Mouse (Mus musculus) c-Kit-positive CD71-positive TER-119-negative erythroid progenitor cells, embryonic 14.5 days (primary cell): Measurements from ENCODE around the gene Tstd3.
A peak's percentile ranks its signal among the peaks of the same experiment; 100 is the strongest.

ENCODE experiments used
- DNase-seq: peaks from one replicate; pipeline ENCODE4 v3.0.0-alpha.2; 2013; ENCODE audit warnings: low read depth

The Tstd3 gene

GRCm38 (mm10) chr4:21766863-21767304, at the start of gene Tstd3, which contains the start of gene Usp45:
TSS of gene Tstd3 (minus strand) at chr4:21767212.
TSS of gene Usp45 (plus strand) at chr4:21767156.
- DNase-seq = no peak

DNA sequence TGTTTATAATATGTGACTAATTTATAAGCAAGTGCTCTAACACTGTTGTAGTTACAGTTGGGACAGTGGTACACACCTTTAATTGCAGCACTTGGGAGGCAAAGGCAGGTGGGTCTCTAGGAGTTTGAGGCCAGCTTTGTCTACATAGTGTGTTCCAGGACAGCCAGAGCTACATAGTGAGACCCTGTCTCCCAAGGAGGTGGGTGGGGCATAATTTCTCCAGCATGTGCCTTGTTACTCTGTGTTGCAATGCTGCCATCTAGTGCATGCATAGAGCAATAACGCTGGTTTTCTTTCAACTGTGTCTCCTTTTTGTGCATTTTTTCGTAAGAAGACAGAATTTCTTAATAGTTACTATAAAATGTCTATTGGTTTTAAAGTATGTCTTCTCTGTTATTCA, 47.0 kb upstream of the Tstd3 start:
- DNase-seq = peak; percentile 50

DNA sequence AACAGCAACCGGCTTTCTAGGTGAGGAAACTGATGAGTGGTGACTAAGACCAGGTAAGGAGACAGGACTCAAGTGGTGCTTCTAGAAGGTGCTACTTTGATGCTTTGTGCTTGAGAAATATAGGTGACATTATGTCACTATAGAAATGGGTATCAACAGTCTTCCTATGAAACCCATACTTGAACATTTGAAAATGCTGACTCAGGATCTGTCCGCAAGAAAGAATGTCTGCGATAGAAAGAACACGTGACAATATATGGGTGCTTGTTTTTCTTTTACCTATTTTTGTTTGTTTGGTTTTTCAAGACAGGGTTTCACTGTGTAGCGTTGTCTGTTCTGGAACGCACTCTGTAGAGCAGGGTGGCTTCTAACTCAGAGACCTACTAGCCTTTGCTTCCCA, 45.6 kb upstream of the Tstd3 start:
- DNase-seq = no peak

- DNase-seq = no peak
These were observed 43.6 kb upstream of the Tstd3 start for GRCm38 (mm10) chr4:21810608-21811007.

GRCm38 (mm10) chr4:21807204-21807603, 40.2 kb upstream of the Tstd3 start:
- no peak for DNase-seq

- no peak for DNase-seq
These were observed 34.6 kb upstream of the Tstd3 start for GRCm38 (mm10) chr4:21801620-21802019.

- DNase-seq = no peak
These were observed 34.0 kb upstream of the Tstd3 start for GRCm38 (mm10) chr4:21801013-21801412.

DNA sequence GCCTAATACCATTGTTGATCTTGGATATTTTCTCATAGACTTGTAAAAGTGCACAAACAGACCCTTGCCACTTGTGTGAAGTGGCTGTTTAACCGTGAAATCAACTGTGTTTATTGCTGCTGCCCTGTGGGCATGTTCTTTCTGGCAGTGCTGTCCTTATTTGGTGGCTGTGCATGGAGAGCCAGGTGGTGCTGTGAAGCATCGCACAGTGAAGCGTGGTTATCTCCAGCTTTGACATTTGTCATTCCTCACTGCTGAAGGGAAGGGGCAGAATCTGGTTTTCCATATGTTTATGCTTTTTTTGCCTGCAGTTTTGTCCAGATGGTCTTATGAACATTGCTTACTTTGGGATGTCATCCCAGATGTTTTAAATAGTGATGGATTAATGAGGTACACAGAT, 26.6 kb upstream of the Tstd3 start:
- DNase-seq = no peak

GRCm38 (mm10) chr4:21789836-21790235, 22.8 kb upstream of the Tstd3 start:
- DNase-seq = no peak

DNA sequence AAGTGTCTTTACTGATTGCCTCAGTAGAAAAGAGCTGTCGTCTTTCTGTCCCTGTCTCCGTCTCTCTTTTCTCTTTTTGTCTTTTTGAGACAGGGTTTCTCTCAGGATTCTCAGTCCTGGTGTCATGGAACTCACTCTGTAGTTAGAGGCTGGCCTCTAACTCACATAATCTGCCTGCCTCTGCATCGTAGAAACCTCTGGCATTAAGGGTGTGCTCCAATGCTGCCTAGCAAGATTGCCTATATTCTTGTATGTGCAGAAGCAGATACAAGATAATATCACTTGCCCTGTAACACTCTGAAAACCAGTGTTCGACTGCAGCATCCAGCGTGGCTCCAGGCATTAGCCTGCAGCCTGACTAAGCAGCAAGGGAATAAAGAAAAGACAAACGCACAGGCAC, 21.9 kb upstream of the Tstd3 start:
- no peak for DNase-seq

DNA sequence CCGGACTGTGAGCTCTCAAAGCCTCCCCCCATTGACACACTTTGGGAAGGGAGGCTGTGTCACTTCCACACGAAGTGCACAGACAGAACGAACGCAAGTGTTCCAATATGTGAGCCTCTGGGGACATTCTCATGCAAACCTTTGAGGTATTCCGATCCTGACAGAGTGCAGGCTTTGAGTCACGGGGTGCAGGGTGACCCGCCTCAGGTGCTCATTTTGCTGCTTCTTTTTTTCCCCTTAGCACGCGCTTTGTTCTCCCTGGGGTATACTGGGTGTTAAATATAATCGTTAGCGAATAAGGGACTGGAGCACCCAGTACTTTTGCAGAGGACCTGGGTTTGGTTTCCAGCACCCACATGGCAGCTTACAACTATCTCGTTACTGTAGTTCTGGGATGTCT, 19.3 kb upstream of the Tstd3 start:
- DNase-seq = no peak

DNA sequence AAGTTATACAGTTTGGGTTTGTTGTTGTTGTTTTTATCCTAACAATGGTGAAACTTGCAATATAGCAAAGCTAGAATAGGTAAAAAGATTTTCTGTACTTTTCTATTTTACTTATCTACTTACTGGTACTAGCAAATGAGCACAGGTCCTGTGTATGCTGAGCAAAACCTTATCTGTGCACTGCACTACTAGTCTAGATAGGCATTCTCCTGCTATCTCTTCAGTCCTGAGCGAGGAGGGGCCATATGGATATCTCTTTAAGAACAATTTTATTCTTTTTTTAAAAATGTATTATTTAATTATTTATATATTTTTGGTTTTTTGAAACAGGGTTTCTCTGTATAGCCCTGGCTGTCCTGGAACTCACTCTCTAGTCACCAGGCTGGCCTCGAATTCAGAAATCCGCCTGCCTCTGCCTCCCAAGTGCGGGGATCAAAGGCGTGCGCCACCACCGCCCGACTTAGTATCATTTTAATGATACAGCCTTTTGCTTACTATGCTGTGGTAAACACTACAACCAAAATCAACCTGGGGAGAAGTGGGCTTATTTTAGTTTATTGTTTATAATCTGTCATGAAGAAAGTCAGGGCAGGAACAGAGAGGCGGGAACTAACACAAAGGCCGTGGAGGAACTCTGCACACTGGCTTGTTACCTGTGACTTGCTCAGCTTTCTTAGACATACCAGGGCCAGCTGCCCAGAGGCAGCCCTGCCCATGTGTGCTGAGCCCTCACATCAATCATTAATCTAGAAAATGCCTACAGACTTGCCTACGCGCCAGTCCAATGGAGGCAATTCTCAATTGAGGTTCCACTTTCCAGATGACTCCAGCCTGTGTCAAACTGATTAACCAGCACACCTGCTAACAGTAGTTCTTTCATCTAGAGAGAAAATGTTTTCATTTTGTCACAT, 14.1 kb upstream of the Tstd3 start:
- DNase-seq = no peak

DNA sequence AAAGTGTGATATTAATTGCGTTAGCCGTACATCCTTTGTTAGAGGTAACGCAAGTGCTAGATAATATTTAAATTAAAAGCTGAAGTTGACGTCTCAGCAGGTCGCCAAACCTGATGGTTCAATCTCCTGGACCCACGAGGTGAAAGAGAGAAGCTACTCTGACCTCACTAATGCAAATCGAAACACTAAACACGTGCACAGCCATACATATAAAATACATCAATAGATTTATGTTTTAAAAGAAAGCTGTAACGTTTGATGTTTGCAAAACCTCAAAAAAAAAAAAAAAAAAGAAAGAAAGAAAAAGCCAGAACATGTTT, 9.9 kb upstream of the Tstd3 start:
- no peak for DNase-seq

GRCm38 (mm10) chr4:21776091-21776945, 9.3 kb upstream of the Tstd3 start:
- DNase-seq = peak; percentile 82

DNA sequence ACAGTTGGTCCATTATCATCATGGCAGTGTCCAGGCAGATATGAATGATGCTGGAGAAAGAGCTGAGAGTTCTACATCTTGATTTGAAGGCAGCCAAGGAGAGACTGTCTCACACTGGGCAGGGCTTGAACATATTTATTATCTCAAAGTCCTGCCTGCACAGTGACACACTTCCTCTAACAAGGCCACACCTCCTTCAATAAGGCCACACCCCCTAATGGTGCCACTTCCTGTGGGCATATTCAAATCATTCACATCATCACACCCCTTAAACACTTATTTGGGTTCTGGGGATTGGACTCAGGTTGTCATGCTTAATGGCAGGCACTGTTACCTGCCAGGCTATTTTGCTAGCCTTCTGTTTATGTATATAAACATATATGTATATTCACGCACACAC, 5.3 kb upstream of the Tstd3 start:
- no peak for DNase-seq

DNA sequence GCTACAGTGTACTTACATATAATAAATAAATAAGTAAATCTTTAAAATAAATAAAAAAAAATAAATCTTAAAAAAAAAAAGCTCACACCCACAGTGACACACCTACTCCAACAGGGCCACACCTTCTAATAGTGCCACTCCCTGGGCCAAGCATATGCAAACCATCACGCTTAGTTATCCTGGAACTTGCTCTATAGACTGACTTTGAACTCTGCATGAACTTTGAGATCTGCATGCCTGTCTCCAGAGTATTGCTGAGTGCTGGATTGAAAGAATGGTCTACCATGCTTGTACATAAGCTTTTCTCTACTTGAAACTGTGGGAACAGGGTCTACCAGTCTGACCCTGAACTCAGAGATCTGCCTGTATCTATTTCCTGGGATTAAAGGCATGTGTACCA, 4.1 kb upstream of the Tstd3 start:
- DNase-seq = no peak

- no peak for DNase-seq
These were observed 695 bp downstream of the Tstd3 start for GRCm38 (mm10) chr4:21766171-21766862.

DNA sequence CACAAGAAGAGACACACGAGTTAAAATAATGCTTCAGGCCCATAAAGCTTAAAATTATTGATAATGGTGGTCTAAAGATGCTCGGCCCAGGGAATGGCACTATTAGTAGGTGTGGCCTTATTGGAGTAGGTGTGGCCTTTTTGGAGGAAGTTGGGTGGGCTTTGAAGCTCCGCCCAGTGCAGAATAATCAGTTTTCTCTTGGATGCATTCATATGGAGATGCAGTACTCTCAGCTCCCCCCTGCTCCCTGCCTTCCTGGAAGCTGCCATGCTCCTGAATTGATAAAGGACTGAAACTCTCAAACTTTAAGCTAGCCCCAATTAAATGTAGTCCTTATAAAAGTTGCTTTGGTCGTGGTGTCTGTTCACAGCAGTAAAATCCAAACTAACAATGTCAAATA, 3.2 kb downstream of the Tstd3 start:
- DNase-seq = no peak

GRCm38 (mm10) chr4:21761416-21762160, 5.4 kb downstream of the Tstd3 start:
- DNase-seq = no peak

DNA sequence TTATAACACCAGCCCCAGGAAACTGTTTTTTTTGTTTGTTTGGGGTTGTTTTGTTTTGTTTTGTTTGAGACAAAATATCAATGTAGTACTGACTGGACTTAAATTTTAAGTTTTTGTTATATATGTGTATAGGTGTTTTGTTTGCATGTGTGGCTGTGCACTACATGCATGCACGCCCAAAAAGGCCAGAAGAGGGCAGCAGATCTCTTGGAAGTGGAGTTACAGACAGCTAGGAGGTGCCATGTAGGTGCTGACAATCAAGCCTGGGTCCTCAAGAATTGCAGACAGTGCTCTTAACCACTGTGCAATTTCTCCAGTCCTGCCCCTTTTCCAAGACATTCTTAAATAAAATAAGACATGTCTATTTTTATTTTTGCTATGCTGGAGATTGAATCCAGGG, 8.2 kb downstream of the Tstd3 start:
- DNase-seq = no peak

DNA sequence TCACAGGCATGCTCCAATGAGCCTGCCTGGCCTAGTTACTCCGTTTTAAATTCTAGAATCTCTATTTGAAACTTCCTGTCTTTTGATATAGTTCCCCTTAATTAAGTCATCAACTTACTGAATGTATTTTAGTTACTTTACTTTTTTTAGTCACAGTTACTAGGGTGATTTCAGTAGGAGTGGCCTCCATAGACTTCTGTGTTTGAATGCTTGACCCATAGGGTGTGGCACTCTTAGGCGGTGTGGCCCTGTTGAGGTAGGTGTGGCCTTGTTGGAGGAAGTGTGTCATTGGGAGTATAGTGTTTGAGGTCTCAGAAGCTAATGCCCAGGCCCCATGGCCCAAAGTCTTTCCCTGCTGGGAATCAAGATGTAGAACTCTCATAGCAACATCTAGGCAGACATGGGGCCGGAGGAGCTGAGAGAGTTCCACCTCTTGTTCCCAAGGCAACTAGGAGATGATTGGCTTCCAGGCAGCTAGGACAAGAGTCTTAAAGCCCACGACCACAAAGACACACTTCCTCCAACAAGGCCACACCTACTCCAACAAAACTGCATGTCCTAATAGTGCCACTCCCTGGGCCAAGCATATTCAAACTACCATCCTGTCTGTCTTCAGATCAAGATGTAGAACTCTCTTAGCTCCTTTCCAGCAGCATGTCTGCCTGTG, 11.8 kb downstream of the Tstd3 start:
- DNase-seq = no peak
